Mouse (Mus musculus) intestine, embryonic 16.5 days (tissue): ENCODE measurements at regions not wholly inside any gene's neighbourhood (a gene's known extent, or its start where the extent isn't known, plus 50 kb on each side); places are given as distances from the start of the nearest gene placed in this dataset.

ENCODE experiments used
- ATAC-seq: fragments of 200-750 bp; cut with Nextera tagmentation; 2 replicates; pipeline ENCODE4 v1.8.0; 2017; ENCODE audit warnings: moderate TSS enrichment, moderate library complexity
- H3K27ac ChIP-seq: fragments of 300-500 bp; sonication (generic); 2 replicates; pipeline ENCODE4 v1.5.1; 2014; ENCODE audit warnings: mild to moderate bottlenecking, low read length
- H3K27me3 ChIP-seq: fragments of 300-500 bp; sonication (generic); replicated peaks from 2 replicates; pipeline ENCODE4 v1.6.1; 2014; ENCODE audit warnings: low read length, control low read depth, mixed read lengths; ENCODE audit not compliant: control insufficient read depth, insufficient read depth
- H3K36me3 ChIP-seq: fragments of 300-500 bp; sonication (generic); 2 replicates; pipeline ENCODE4 v1.6.1; 2014; ENCODE audit warnings: low read length, control low read depth; ENCODE audit not compliant: control insufficient read depth, insufficient read depth
- H3K4me1 ChIP-seq: fragments of 300-500 bp; sonication (generic); 2 replicates; pipeline ENCODE4 v1.6.1; 2014; ENCODE audit warnings: low read length, control low read depth, mixed read lengths; ENCODE audit not compliant: control insufficient read depth, insufficient read depth
- H3K4me2 ChIP-seq: fragments of 300-500 bp; sonication (generic); 2 replicates; pipeline ENCODE4 v1.6.1; 2014; ENCODE audit warnings: low read depth, low read length, control low read depth
- H3K4me3 ChIP-seq: fragments of 300-500 bp; sonication (generic); 2 replicates; pipeline ENCODE4 v1.5.1; 2014; ENCODE audit warnings: mild to moderate bottlenecking, low read length
- H3K9ac ChIP-seq: fragments of 300-500 bp; sonication (generic); 2 replicates; pipeline ENCODE4 v1.6.1; 2014; ENCODE audit warnings: low read depth, low read length
- H3K9me3 ChIP-seq: fragments of 300-500 bp; sonication (generic); 2 replicates; pipeline ENCODE4 v1.6.1; 2016; ENCODE audit warnings: low read length, control low read depth; ENCODE audit not compliant: control insufficient read depth
- WGBS: fragments of 180-500 bp; shearing (Covaris S2); extraction: QIAGEN DNeasy Blood & Tissue Kit; methylation state at CpG from one replicate; pipeline ENCODE4 v1.1.7; 2014; 5-methylcytosine and 5-hydroxymethylcytosine counted together

DNA sequence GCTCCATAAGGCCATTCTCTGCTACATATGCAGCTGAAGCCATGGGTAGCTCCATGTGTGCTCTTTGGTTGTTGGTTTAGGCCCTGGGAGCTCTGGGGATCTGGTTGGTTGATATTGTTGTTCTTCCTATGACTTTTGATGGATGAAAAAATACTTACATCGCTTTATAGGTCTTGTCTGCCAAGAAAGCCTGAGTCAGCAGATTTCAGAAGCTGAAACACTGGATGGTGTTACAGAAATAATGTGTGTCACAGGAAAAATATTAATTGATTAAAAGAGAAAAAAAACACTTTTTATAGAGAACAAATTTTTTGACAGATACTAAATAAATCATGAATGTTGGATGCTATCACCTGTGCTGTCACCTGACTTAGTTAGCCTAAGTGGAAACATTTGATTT, 52.4 kb upstream of the Plxna2 start:
- H3K27me3 ChIP-seq = no peaks in the 10 kb centered on the region
- H3K36me3 ChIP-seq = no peaks in the 10 kb centered on the region
- H3K4me1 ChIP-seq = no peaks in the 10 kb centered on the region
- no peak overlapping the region for H3K4me3 ChIP-seq
- no peak overlapping the region for H3K27ac ChIP-seq
- 89% methylated on average over 1 of the region's 1 CpGs for WGBS
- H3K9ac ChIP-seq = no peak overlapping the region
- no peak overlapping the region for H3K4me2 ChIP-seq
- no peaks in the 10 kb centered on the region for H3K9me3 ChIP-seq
- no peak for ATAC-seq

DNA sequence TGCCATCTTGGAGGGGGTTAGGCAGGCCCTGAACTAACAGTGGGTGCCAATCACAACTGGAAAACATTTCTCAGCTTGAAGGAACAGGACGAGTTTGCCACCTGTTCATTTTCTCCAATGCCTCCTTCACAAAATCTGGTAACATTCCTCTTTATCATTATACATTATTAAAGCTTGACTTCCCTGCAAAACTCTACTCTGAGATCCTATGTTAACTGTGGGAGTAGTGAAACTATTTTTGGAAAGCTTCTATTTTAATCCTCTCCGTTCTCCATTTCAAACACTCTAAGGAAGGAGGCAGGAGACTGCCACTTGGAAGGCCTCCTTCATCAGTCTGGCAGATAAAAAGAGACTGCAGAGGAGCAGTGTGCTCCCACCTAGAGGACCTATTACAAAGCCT, 54.1 kb upstream of the Plxna2 start:
- no peak for ATAC-seq
- H3K9ac ChIP-seq = no peak overlapping the region
- H3K27me3 ChIP-seq = no peaks in the 10 kb centered on the region
- no peak overlapping the region for H3K4me3 ChIP-seq
- H3K4me1 ChIP-seq = no peaks in the 10 kb centered on the region
- 55% methylated on average over 2 of the region's 2 CpGs for WGBS
- H3K36me3 ChIP-seq = no peaks in the 10 kb centered on the region
- no peak overlapping the region for H3K27ac ChIP-seq
- H3K4me2 ChIP-seq = no peak overlapping the region
- no peaks in the 10 kb centered on the region for H3K9me3 ChIP-seq

GRCm38 (mm10) chr1:194561098-194561497, 56.9 kb upstream of the Plxna2 start:
- H3K9ac ChIP-seq = no peak overlapping the region
- H3K9me3 ChIP-seq = no peaks in the 10 kb centered on the region
- H3K4me3 ChIP-seq = no peak overlapping the region
- H3K4me2 ChIP-seq = no peak overlapping the region
- no peak overlapping the region for H3K27ac ChIP-seq
- H3K4me1 ChIP-seq = no peaks in the 10 kb centered on the region
- WGBS = 82% methylated on average over 1 of the region's 1 CpGs
- ATAC-seq = no peak
- H3K27me3 ChIP-seq = no peaks in the 10 kb centered on the region
- H3K36me3 ChIP-seq = no peaks in the 10 kb centered on the region

- no peak overlapping the region for H3K9ac ChIP-seq
- H3K27ac ChIP-seq = no peak overlapping the region
- H3K36me3 ChIP-seq = no peaks in the 10 kb centered on the region
- H3K4me1 ChIP-seq = no peaks in the 10 kb centered on the region
- no peaks in the 10 kb centered on the region for H3K27me3 ChIP-seq
- no peak for ATAC-seq
- no peaks in the 10 kb centered on the region for H3K9me3 ChIP-seq
- H3K4me3 ChIP-seq = no peak overlapping the region
- no peak overlapping the region for H3K4me2 ChIP-seq
Measured at GRCm38 (mm10) chr1:194548661-194549060, 69.4 kb upstream of the Plxna2 start.

DNA sequence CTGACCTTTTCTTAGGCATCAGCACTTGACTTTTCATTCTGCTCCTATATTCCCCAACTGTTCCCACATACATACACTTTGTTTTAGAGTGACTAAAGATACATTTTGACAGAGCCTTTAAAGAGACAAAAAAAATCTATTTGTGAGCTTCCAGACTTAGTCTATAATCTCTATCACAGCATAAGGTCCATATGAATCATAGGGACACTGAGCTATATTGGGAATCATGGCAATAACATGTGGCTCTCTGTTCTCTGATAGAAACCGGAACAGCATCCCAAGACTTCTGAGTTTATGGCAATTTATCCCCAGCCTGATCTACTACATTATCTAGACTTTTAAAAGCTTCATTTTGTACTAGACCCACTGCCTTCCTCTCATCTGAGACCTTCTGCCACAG, 69.8 kb upstream of the Plxna2 start:
- no peaks in the 10 kb centered on the region for H3K9me3 ChIP-seq
- no peaks in the 10 kb centered on the region for H3K27me3 ChIP-seq
- WGBS = 88% methylated on average over 1 of the region's 1 CpGs
- ATAC-seq = no peak
- no peak overlapping the region for H3K27ac ChIP-seq
- H3K4me2 ChIP-seq = no peak overlapping the region
- no peak overlapping the region for H3K4me3 ChIP-seq
- H3K9ac ChIP-seq = no peak overlapping the region
- no peaks in the 10 kb centered on the region for H3K36me3 ChIP-seq
- H3K4me1 ChIP-seq = no peaks in the 10 kb centered on the region

GRCm38 (mm10) chr1:194540923-194541322, 77.1 kb upstream of the Plxna2 start:
- H3K36me3 ChIP-seq = no peaks in the 10 kb centered on the region
- H3K9ac ChIP-seq = no peak overlapping the region
- no peaks in the 10 kb centered on the region for H3K27me3 ChIP-seq
- no peaks in the 10 kb centered on the region for H3K4me1 ChIP-seq
- H3K4me3 ChIP-seq = no peak overlapping the region
- H3K9me3 ChIP-seq = no peaks in the 10 kb centered on the region
- 93% methylated on average over 2 of the region's 2 CpGs for WGBS
- H3K4me2 ChIP-seq = no peak overlapping the region
- no peak for ATAC-seq
- H3K27ac ChIP-seq = no peak overlapping the region

DNA sequence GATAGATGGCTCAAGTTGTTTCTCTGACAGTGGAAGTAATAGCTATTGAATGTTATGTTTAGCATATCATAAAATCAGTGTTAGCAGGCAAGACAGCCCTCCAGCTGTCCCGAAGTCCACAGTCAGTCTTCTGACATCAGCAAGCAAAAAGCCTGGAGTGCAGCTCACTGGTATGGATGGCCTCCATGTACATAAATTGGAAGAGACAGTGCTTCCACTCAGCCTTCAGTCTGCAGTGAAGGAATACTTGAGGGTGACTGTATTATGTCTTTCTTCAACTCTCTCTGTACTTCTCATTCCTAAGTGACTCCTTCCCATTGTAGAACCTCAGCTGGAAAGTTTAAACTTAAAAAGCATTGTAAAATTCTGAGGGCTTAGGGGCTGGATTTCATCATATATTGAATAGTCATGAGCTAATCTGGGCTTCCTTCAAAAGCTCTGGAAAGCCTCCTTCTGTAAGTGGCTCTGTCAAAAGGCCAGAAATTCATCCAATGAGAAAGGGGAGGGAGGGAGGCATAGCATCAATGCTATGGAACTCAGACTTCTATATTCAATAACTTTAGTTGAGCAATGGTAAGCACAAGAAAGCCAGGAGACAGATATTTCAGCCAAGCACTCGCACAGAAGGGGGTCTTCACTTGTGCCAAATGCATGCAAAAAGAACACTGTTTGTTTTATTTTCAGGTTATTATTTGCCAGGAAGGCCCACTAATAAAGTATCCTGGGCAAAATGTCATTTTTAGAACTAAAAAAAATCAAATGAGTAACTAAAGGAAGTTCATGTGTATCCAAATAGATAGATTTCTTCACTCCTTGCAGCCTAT, 90.5 kb upstream of the Plxna2 start:
- no peaks in the 10 kb centered on the region for H3K9me3 ChIP-seq
- no peak overlapping the region for H3K9ac ChIP-seq
- 44% methylated on average over 2 of the region's 2 CpGs for WGBS
- no peaks in the 10 kb centered on the region for H3K36me3 ChIP-seq
- peak; percentile 59 for ATAC-seq
- H3K27ac ChIP-seq = no peak overlapping the region
- H3K4me3 ChIP-seq = no peak overlapping the region
- no peaks in the 10 kb centered on the region for H3K4me1 ChIP-seq
- no peak overlapping the region for H3K4me2 ChIP-seq
- no peaks in the 10 kb centered on the region for H3K27me3 ChIP-seq

- Histone ChIP-seq H3K4me2 (no peak overlapping the region), H3K27me3 (no peaks in the 10 kb centered on the region), H3K9ac (no peak overlapping the region), H3K9me3 (no peaks in the 10 kb centered on the region), H3K27ac (no peak overlapping the region), H3K36me3 (no peaks in the 10 kb centered on the region), H3K4me3 (no peak overlapping the region), H3K4me1 (no peaks in the 10 kb centered on the region)
- ATAC-seq = no peak
- 93% methylated on average over 2 of the region's 2 CpGs for WGBS
Measured at GRCm38 (mm10) chr1:194524976-194525375, 93.0 kb upstream of the Plxna2 start.

DNA sequence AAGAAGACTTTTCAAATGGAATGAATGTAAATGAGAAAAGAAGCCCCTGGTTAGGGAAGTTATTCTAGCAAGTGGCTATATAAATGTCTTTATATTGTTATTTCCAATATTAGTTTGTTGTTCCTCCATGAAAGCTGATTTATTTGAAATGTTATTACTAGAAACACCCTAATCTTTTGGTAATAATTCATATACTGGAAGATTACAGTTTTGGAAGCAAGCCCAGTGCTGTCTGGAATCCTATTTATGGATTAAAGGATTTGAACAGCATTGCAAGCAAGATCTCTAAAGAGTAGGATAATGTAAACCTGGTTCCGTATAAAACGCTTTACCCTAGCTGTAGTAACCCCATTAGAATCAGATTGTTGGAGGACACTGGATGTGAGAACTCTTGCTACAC, 96.8 kb upstream of the Plxna2 start:
- 55% methylated on average over 2 of the region's 2 CpGs for WGBS
- no peaks in the 10 kb centered on the region for H3K9me3 ChIP-seq
- H3K27me3 ChIP-seq = no peaks in the 10 kb centered on the region
- no peak overlapping the region for H3K9ac ChIP-seq
- H3K4me3 ChIP-seq = no peak overlapping the region
- H3K36me3 ChIP-seq = no peaks in the 10 kb centered on the region
- H3K4me2 ChIP-seq = no peak overlapping the region
- no peaks in the 10 kb centered on the region for H3K4me1 ChIP-seq
- no peak overlapping the region for H3K27ac ChIP-seq
- no peak for ATAC-seq
